Mouse (Mus musculus) brain, embryonic 14.5 days (tissue): ENCODE measurements around the gene Gm29776.

Experiments used
- CTCF ChIP-seq: fragments of 200-500 bp; IDR thresholded peaks from 2 replicates; pipeline ENCODE4 v1.5.1; 2012; ENCODE audit warnings: inconsistent platforms, mild to moderate bottlenecking, moderate library complexity, borderline replicate concordance; ENCODE audit not compliant: insufficient read depth, insufficient read length; ENCODE audit errors: extremely low read depth
- POLR2A ChIP-seq: fragments of 200-500 bp; IDR thresholded peaks from 2 replicates; pipeline ENCODE4 v1.6.1; 2012; ENCODE audit warnings: mild to moderate bottlenecking, inconsistent platforms, borderline replicate concordance; ENCODE audit not compliant: poor library complexity, insufficient read depth, insufficient read length, severe bottlenecking; ENCODE audit errors: extremely low read depth

GRCm38 (mm10) chr14:54715402-54715801 lies 16.8 kb upstream of the Gm29776 start:
- TF ChIP-seq CTCF (no peak), POLR2A (no peak)
